Mouse (Mus musculus): ENCODE measurements at regions not wholly inside any gene's neighbourhood (a gene's known extent, or its start where the extent isn't known, plus 50 kb on each side); places are given as distances from the start of the nearest gene placed in this dataset.
"Not testable (repeated sequence)": the region's sequence is repeated elsewhere in the genome, so short reads cannot be mapped to it uniquely, and the experiment has no call there.

- not testable (repeated sequence) for DNase-seq (ENCODE audit: low spot score)
These were observed 84.3 kb downstream of the 1810013L24Rik start for GRCm38 (mm10) chr16:8914183-8914582.

GRCm38 (mm10) chr16:8916091-8916490 is 86.2 kb downstream of the 1810013L24Rik start:
- no peak for DNase-seq (ENCODE audit: low spot score)

DNA sequence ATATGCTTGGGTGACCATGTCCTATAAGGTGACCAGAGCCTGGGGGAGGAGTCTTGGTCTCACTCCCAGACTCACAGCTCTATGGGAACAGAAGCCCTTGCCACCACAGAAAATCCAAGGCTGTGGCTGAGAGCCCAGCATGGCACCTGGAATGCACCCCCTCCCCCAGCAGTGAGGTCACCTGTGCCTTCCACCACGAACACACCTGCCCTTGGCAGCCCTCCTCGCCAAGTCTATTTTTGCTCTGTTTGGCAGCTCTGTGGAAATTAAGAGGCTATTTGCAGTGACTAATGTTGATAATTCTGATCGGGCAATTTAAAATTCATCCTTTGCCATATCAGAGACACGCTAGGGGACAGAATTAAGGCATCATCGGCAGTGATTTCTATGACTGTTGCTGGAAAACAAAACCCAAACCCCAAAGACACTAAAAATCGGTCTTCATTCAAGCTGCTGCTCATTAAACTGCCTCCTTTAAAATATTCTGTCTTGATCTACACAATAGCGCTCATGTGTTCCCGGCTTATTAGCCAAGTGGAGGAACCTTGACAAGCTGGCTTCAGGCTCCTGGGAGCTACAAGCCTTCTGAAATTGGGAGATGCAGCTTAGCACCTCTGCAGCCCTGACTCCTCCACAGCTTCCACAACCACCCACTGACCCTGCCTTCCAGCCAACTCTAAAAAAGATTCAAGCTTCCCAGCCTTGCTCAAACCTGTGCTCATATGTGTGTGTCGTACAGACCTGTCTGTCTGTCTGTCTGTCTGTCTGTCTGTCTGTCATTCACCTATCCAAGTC is 89.0 kb downstream of the 1810013L24Rik start:
- DNase-seq (ENCODE audit: low spot score), result no peak

GRCm38 (mm10) chr16:8924732-8925131 is 94.8 kb downstream of the 1810013L24Rik start:
- no peak for DNase-seq (ENCODE audit: low spot score)

- DNase-seq (ENCODE audit: low spot score), result no peak
These were observed 102.1 kb downstream of the 1810013L24Rik start for GRCm38 (mm10) chr16:8931961-8932360.

GRCm38 (mm10) chr16:8933121-8933520 is 103.2 kb downstream of the 1810013L24Rik start:
- no peak for DNase-seq (ENCODE audit: low spot score)

GRCm38 (mm10) chr16:8936446-8936845 is 106.5 kb downstream of the 1810013L24Rik start:
- no peak for DNase-seq (ENCODE audit: low spot score)

- no peak for DNase-seq (ENCODE audit: low spot score)
These were observed 108.6 kb downstream of the 1810013L24Rik start for GRCm38 (mm10) chr16:8938516-8938915.

DNA sequence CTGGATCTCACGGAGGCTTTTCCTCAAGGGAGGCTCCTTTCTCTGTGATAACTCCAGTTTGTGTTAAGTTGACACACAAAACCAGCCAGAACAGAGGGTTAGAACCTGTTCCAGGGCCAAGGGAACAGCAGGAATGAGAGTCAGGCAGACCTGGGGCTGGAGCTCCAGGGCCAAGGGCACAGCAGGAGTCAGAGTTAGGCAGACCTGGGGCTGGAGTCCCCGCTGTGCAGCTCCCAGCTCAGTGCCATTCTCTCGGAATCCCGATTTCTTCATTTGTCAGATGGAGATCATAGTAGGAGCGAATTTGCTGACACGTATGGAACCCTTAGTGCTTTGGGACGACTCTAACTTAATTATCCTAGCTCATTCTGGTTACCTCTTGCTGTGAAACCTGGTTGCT is 109.2 kb downstream of the 1810013L24Rik start:
- no peak for DNase-seq (ENCODE audit: low spot score)

DNA sequence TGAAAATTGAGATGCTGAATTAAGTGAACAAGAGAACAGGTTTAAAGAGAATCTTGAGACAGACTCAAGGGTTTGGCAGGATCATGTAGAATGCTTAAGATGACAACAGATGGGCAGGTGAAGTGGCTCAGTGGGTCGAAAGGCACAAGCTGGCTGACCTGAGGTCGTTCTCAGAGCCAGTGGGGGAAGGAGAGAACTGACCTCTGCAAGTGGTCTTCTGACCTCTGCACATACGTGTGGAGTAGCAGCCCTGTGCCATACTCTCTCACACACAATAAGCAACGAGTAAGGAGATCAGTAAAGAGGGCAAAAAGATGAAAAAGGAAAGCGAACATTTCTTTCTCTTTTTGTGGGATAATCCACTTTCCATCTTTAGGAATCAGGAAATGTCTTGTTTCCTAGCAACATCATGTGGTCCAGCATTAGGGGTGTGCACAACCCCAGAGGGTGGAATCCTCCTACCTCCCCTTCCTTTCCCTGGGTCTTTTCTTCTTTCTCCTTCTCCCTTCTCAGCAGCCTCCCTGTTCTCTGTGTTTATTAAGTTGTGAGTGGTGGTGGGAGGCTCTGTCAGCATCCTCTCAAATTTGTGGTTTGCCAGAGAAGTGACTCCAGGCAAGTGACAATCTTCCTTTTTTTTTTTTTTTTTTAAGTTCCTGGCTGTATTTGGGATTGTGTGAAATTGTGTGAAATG is 114.7 kb downstream of the 1810013L24Rik start:
- DNase-seq (ENCODE audit: low spot score), result no peak

DNA sequence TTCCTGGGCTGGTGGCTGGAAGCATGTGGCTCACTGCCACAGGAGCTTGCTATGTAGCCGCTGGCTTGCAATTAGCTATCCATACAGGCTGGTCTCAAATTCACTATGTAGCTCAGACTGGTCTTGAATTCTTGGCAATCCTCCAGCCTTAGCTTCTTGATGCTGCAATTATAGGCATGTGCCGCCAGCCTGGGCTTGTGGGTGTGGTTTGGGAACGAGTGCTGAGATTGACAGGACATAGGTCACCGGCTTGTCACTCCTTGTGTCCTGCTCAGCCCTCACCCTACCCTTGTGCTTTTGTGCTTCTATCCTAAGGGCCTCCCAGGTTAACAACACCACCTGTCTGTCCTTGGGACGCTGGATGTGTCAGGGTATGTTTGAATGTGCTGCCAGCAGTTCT is 117.9 kb downstream of the 1810013L24Rik start:
- DNase-seq (ENCODE audit: low spot score), result no peak

- DNase-seq (ENCODE audit: low spot score), result no peak
These were observed 121.4 kb downstream of the 1810013L24Rik start for GRCm38 (mm10) chr16:8951156-8951899.

DNA sequence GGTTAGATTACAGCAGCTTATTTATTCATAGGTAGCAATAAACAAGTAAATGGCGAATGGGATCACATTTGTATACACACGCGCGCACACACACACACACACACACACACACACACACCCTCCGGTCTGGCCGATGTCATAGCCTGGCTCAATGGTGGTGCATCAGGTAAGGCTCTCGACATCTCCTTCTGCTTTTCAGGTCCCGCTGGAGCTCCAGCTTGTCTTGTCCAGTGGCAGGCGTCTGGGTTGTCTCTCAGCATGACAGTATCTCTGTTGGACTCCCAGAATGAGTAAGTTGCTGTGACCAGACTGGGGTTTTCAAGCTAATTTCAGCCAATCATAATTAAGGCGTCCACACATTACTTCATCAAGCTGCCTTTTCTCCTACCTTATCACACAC is 131.8 kb downstream of the 1810013L24Rik start:
- no peak for DNase-seq (ENCODE audit: low spot score)

DNA sequence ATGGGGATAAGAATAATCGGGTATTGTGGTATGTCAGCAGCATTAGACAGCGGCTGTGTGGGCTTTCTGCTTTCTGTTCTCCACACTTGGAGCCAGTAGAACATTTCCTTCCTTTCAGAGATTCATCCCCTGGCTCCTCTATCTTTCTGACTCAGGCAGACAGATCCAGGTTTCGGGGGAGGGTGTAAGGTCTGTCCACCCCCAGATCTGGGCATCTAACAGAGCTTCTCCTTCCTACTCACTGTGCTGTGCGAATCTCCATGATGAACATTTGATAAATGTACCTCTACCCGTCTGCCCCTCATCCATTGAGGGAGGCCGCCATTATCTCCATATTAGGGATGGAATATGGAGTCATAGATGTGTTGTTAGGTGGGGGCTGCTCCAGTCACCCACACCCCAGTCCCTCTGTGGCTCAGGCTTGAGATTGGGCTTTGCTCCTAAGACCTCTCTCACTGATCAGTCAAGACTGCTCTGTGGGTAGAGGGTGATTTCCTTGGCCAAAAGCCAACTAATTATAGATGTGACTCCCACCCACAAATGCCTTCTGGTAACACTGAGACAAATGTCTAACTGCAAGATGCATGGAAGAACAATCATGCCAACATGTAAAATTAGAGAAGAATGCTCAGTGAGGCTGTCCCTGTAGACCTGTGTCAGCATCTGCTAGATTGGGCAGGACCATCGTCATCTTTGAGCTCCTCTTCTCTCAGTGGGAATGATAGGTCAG is 163.8 kb downstream of the 1810013L24Rik start:
- DNase-seq (ENCODE audit: low spot score), result no peak

DNA sequence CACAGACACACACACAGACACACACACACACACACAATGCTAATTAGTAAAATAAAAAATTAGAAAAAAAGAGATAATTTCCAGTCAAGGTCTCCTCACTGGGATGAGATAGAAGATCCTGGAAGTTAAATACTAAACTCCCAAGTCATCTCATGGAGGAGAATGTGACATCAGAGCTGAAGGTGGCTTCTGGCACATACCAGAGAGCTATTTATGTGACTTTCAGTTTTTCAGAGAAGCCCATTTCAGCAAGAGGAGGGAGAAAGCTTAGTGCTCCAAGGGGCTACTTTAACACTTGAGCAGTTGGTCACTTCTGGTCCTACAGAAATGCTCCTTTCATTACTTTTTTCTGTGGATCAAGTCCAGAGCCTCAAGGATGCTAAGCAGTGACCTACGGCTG is 164.6 kb downstream of the 1810013L24Rik start:
- no peak for DNase-seq (ENCODE audit: low spot score)

DNA sequence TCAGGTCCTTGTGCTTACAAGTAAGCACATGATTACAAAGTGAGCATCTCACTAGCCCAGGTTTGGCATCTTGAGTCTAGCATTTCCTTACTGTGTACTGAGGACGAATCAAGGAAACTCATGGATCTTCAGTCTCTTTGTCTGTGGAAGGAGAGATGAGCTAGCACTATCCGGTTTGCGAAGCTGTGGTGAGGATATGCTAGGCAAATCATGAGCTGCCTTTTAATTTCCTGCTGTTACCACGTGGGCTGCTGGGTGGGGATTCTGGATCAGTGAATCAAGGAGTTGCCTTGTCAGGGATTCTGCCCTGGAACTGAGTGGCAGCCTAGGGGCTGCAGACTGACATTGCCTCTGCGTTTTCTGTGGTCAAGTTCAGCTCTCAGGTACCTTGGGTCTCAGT is 167.3 kb downstream of the 1810013L24Rik start:
- no peak for DNase-seq (ENCODE audit: low spot score)

GRCm38 (mm10) chr16:9004012-9004411 is 174.1 kb downstream of the 1810013L24Rik start:
- DNase-seq (ENCODE audit: low spot score), result no peak

DNA sequence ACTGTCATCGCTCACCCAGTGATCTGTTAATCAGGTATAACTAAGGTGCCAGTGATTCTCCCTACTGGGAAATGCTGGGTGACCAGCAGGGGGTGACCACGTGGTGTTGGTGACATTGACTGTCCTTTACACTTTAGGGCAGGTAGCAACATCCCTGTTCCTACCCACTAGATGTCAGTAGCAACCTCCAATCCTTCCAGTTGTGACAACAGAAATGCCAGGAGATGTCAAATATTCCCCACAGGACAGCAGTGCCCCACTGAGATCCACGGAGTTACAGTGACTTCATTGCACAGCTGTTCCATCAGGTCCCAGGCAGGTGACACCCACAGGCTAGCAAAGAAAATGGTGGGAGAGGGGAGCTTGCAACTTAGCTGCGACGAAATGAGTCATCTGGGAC is 176.0 kb downstream of the 1810013L24Rik start:
- no peak for DNase-seq (ENCODE audit: low spot score)

- DNase-seq (ENCODE audit: low spot score), result peak; percentile 35
These were observed 179.6 kb downstream of the 1810013L24Rik start for GRCm38 (mm10) chr16:9009361-9010083.

DNA sequence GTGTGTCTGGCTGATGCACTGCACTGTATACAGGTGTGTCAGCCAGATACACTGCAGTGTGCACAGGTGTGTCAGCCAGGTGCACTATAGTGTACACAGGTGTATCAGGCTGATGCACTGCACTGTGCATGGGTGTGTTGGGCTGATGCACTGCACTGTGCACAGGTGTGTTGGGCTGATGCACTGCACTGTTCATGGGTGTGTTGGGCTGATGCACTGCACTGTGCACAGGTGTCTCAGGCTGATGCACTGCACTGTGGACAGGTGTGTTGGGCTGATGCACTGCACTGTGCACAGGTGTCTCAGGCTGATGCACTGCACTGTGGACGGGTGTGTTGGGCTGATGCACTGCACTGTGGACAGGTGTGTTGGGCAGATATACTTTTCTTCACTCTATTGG is 181.2 kb downstream of the 1810013L24Rik start:
- DNase-seq (ENCODE audit: low spot score), result no peak

- DNase-seq (ENCODE audit: low spot score), result no peak
These were observed 181.8 kb downstream of the 1810013L24Rik start for GRCm38 (mm10) chr16:9011691-9012090.

Data from urinary bladder, adult 2 months (tissue).